Mouse (Mus musculus): ENCODE results near the gene Eif3k.
A peak's percentile ranks its signal among the peaks of the same experiment; 100 is the strongest.

The Eif3k gene

GRCm38 (mm10) chr7:28985207-28985606 lies 3.5 kb upstream of the Eif3k start:
- DNase-seq (ENCODE audit: low read depth, low spot score) = no peak

- DNase-seq (ENCODE audit: low read depth, low spot score) = no peak
These were observed 2.8 kb upstream of the Eif3k start for GRCm38 (mm10) chr7:28984452-28984851.

- peak; percentile 71 for DNase-seq (ENCODE audit: low read depth, low spot score)
These were observed 2.2 kb upstream of the Eif3k start for GRCm38 (mm10) chr7:28983849-28984248.

GRCm38 (mm10) chr7:28983141-28983564 lies 1.5 kb upstream of the Eif3k start:
- DNase-seq (ENCODE audit: low read depth, low spot score) = peak; percentile 41

- DNase-seq (ENCODE audit: low read depth, low spot score) = peak; percentile 52
These were observed 780 bp upstream of the Eif3k start for GRCm38 (mm10) chr7:28982274-28983013.

GRCm38 (mm10) chr7:28977556-28977955 lies 4.1 kb downstream of the Eif3k start:
- no peak for DNase-seq (ENCODE audit: low read depth, low spot score)

GRCm38 (mm10) chr7:28973025-28973424 lies 8.6 kb downstream of the Eif3k start:
- DNase-seq (ENCODE audit: low read depth, low spot score) = peak; percentile 72

- DNase-seq (ENCODE audit: low read depth, low spot score) = peak; percentile 85
These were observed 9.1 kb downstream of the Eif3k start for GRCm38 (mm10) chr7:28972542-28972985.

GRCm38 (mm10) chr7:28971770-28972269 lies 9.8 kb downstream of the Eif3k start:
- DNase-seq (ENCODE audit: low read depth, low spot score) = no peak

- DNase-seq (ENCODE audit: low read depth, low spot score) = peak; percentile 46
These were observed 10.6 kb downstream of the Eif3k start for GRCm38 (mm10) chr7:28971029-28971428.

- DNase-seq (ENCODE audit: low read depth, low spot score) = peak; percentile 86
These were observed 11.8 kb downstream of the Eif3k start for GRCm38 (mm10) chr7:28969672-28970394.

- no peak for DNase-seq (ENCODE audit: low read depth, low spot score)
These were observed 12.4 kb downstream of the Eif3k start for GRCm38 (mm10) chr7:28969271-28969670.

GRCm38 (mm10) chr7:28968120-28968519 lies 13.5 kb downstream of the Eif3k start:
- DNase-seq (ENCODE audit: low read depth, low spot score) = peak; percentile 81

GRCm38 (mm10) chr7:28966751-28967505 lies 14.7 kb downstream of the Eif3k start:
- DNase-seq (ENCODE audit: low read depth, low spot score) = peak; percentile 92

GRCm38 (mm10) chr7:28966181-28966580 lies 15.5 kb downstream of the Eif3k start:
- DNase-seq (ENCODE audit: low read depth, low spot score) = peak; percentile 59

- DNase-seq (ENCODE audit: low read depth, low spot score) = peak; percentile 67
These were observed 16.3 kb downstream of the Eif3k start for GRCm38 (mm10) chr7:28965346-28965840.

GRCm38 (mm10) chr7:28963399-28963923 lies 18.2 kb downstream of the Eif3k start:
- peak; percentile 83 for DNase-seq (ENCODE audit: low read depth, low spot score)

GRCm38 (mm10) chr7:28961927-28962670 lies 19.6 kb downstream of the Eif3k start, which contains the start of gene Actn4:
Actn4 (minus strand) TSS chr7:28962340.
- peak; percentile 98 for DNase-seq (ENCODE audit: low read depth, low spot score)

GRCm38 (mm10) chr7:28961584-28961926 lies 20.1 kb downstream of the Eif3k start:
- no peak for DNase-seq (ENCODE audit: low read depth, low spot score)

- no peak for DNase-seq (ENCODE audit: low read depth, low spot score)
These were observed 21.2 kb downstream of the Eif3k start for GRCm38 (mm10) chr7:28960354-28961046.

All from ES-CJ7 (cell line).